Mouse (Mus musculus) left cerebral cortex, adult 9 months (tissue): Measurements from ENCODE around the gene Smdt1.
"Not testable (repeated sequence)": the region's sequence is repeated elsewhere in the genome, so short reads cannot be mapped to it uniquely, and the experiment has no call there.

Experiments used
- DNase-seq, 2 experiments: peaks; one replicate each; pipeline ENCODE4 v3.0.0; 2022; ENCODE audit warnings: low spot score in 2 of 2

Smdt1 gene

DNA sequence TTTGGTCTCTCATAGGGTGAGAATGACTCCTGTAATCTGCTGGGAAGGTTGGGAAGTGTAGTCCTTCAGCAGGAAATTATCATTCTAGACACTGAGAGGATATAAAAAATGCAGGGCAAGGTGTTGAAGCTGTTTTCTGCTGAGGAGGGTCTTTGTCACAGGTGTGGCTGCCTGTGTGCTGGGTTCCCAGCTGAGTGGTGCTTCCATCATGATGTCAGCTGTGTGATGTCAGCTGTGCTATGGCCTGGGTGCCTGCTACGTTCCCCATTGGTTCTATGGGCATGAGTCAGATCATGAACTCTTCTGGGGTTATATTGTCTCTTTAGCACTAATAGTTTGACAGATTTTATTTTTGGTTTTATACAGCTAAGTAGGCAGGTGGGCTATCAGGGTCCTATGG is 30.1 kb downstream of the Smdt1 start:
- DNase-seq: no peak

DNA sequence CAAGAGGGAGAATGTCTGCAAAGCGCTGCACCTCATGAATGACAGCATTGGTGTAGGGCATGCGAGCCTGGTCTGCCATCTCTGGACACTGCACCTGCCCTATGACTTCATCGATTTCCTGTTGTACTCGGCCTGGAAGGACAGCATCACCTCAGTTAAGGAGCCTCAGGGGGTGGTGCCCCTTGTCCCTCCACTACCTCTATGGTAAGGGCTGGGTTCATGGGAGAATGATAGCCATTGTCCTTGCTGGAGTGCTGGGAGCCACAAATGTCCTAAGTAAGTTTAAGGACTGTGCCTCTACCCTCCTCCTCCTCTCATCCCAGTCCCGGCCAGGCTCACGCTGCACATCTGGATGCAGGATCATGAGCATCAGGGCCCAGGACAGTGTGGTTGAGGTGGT is 33.7 kb downstream of the Smdt1 start:
- DNase-seq: no peak

DNA sequence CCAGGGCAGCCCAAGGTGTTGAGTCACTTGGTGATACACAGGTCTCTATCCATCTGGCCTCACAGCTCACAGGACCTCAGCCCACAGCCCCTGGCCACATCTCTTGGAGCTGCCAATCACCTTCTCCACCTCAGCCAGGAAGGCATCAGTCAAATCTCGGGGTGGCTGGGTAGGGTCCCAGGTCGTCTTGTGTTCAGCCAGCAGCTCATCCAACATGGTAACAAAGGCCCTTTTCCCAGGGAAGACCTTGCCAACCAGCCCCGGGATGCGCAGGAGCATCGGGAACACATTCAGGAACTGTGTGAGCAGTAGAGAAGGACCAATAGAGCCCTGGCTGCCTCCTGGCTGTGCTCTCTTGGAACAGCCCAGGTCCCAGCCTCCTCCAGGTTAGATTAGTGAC is 34.2 kb downstream of the Smdt1 start:
- no peak for DNase-seq

DNA sequence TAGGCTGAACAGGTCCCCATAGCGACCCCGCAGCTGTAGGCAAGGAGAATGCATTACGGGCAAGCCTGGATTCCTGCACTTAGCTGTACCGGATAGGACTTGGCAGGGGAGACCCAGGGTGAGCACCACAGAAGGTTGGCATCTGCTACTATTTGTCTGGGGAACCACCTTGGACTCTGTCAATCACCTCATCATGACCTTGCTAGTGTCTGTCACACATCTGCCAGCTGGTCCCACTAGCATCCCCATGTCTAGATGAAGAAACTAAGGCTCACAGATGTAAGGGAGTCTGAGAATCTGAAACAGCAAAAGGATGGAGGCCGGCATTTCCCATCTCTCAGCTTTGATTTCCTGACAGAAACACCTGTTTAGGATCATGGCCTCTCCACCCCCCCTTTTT is 35.7 kb downstream of the Smdt1 start:
- no peak for DNase-seq

DNA sequence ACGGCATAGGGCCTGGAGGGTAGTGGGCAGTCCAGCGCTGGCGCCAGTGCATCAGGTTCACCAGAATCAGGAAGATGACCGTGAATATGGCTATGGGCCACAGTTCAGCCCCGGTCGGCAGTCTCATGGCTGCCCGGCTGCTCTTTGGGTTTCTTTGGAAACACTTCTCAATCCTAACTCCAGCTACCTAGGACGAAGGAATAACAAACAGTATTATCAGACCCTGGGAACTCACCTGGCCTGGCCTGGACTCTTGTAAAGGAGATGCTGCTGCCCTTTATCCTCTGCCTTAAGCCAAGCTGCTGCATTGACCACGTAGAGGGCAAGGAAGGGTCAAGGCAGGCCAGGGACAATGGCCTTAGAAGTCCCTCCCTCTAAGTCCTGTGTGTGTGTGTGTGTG is 37.1 kb downstream of the Smdt1 start:
- DNase-seq: no peak

DNA sequence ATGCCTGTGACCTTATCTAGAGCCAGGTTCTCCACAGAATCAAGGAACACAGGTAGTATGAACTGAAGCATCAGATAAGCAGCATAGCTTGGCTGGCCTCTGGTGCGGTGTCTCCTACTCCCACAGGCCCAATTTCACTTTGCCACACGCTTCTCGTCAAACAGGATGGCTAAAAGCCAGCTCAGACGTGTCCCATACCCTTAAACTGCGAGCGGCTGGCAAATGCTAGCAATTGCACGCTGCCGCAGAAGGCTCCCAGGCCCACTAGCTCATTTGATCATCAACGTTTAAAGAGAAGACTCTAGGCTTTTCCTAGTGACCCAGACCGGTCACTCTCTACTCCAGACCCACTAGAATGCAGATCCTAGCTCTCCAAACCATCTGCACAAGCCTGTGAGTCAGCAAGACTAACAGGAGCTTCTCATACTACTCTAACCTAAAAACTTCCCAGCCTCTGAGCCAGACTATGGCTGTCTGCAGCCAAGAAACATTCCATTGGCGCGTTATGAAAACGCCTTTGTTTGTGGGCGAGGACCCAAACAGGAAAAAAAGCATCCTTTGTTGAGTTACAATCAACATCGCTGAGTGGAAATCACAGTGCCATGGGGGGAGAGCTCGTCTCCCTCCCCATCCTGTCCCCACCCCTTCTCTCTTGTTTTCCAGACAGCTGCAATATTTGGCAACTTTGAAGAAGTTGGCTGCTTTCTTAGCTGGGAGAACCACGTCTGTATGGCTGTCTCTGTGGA is 37.8 kb downstream of the Smdt1 start:
- peak in 1 of 2 experiments; percentile 76 for DNase-seq

DNA sequence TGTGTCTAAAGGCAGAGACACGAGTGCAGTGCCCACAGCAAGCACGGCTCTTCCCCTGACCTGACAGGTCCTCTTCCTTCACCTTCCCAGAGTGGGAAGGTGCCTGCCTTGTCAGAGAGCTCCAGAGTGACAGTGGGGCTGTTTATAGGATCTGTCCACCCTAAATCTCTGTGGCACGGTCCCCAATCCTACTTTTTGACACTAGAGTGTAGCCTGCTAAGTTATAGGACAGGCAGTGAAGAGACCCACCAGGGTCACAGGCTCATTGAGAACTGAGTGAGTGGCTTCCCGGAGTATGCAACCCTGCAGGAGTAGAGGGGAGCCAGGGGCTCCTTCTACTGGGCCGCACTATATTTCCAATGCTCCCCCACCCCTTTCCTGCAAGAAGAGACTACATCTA is 38.9 kb downstream of the Smdt1 start:
- DNase-seq: no peak

DNA sequence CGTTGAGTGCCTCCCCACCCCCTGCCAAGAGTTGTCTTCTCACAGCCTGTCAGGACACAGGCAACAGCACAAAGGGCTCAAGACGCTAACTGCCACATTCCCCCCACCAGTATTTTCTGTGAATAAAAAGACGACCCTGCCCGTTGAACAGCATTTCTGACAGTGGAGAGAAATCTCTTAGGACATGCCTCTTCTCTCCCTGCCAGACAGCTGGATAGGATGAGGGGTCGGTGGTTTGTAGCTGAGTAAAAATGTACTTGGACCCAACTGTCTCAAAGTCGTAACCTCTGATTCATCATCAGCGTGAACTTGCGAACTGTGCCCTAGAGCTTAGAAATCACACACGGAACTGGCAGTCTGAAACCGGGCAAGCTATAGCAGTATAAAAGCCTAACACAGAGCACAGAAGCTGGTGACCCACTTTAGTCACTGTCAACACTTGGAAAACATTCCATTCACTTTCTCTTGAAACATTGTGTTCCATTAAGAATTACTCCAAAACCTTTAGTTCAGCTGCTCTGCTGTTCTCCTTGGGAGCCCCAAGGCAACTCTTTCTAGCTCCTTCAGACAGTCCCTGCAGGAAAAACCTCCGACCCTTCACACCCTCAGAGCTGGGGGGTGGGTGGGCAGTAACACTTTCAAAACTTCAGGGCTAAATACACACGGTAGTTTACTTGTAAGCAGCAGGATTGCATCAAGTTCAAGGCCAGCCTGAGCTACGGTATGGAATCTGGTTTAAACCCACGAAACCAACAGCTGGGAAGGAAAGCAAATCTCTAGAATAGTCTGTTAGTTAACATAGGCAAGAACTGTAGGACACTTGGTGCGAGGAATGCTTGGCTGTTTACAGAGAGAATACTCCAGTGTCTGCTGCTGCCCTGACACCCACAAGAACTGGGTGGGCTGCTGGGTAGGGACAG is 39.8 kb downstream of the Smdt1 start:
- no peak for DNase-seq

DNA sequence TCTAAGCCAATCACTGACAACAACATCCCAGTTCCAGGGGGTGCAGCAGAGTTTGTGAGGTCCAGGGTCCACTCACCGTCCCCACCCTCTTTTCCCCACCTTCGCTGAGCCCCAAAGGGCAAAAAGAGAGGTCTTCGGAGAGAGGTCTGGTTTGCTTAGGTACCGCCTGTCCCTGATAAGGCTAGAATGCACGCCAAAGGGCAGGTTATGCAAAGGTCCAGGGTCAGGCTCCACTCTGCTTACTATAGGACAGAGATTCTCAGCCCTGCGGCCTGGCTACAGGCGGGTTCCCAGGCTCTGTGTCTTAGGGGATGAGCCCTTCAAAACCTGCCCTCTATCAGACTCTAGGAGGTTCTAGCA is 40.7 kb downstream of the Smdt1 start:
- DNase-seq: no peak

DNA sequence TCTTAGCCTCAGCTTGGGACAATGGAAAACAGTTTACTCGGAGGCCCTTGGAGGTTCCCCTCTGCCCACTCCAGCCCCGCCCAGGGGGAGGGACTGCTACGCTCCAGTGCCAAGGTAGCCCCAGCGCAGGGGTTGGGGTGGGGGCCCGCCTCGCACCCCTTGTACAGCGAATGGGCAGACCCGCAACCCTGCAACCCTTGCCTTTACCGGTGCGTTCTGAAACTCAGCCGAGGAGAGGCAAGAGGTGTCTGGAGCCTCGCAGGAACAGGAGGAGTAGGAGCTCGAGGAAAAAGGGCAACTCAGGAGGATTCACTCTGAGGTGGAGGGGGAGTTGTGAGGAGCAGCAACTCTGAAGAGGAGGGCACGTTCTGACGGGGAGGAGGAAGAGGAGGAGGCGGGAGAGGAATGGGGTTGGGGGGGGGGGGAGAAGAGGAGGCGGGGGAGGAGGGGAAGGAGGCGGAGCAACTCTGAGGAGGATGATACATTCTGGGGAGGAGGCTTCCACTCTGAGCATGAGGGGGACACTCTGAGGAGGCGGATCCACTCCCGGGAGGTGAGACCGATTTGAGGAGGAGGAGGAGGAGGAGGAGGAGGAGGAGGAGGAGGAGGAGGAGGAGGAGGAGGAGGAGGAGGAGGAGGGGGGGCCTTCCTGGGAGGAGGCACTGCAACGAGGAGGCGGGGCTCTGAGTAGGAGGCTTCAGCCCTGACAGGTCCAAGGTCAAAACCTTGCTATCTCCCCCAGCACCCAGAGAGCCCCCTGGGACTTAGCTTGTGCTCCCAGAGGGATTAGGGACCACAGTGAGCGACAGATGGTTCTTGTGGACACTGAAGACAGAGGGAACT is 41.3 kb downstream of the Smdt1 start, which contains the start of gene Cyp2d22:
Gene Cyp2d22 (minus strand): TSS at position 390 of the 843 bp plus-strand sequence.
- peak in 1 of 2 experiments; percentile 22 for DNase-seq

DNA sequence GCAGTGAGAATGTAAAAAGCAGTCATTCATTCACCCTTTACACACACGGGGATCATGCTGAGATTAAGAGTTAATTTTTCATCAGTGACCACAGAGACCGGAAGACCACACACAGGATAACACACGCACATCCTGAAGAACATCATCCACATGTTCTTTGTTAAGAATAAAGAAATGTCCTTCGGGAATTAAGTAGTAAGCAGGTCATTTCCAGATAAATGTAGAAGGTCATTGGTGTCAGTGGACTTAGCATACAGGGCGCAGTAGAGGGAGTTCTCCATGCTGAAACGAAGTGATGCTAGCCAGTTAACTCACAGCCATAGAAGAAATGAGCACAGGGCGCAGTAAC is 41.9 kb downstream of the Smdt1 start:
- DNase-seq: no peak

DNA sequence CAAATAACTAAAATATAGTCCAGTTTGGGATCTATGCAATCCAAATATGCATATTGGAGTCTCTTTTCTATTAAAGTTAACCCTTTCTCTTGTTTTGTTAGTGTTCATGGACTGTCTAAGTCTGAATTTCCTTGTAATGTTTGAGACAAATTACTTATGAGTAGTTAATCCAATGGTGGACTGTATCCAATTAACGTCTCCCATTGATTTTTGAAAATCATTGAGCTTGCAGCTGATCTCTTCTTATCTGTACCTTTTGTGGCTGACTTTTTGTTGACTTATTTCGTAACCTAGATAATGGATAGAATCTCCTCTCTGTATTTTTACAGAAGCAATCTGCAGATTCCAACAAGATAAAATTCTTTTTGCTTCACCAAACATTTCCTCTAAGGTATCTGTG is 43.7 kb downstream of the Smdt1 start:
- DNase-seq: no peak

DNA sequence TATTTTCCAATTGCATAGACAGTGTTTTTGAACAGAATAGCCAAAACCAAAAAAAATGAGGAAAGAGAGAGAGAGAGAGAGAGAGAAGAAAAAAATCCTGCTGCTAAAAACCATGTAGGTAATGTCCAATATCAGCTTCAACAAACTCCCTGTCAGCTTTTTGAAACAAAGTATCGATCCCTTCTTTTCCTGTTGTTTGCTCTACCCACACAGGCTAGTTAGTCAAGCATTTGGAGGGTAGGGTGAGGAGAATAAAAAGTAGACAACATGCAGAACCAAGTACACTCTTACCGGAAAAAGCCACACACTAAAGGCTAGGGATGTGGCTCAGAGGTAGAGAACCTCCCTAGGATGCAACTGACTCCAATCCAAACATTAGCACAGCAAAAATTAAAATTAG is 47.0 kb downstream of the Smdt1 start:
- DNase-seq: no peak

DNA sequence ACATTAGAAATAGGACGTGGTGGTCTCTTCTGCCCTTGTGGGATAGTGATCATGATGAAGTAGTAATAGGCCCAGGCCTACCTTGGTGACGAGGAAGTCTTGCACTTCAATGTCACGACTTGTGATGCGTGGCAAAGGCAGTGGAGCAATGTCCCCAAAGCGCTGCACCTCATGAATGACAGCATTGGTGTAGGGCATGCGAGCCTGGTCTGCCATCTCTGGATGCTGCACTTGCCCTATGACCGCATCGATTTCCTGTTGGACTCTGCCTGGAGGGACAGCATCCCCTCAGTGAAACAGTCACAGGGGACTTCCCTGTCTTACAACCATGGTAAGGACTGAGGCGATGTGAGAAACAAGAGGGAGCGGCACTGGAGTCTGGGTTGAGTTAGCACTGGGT is 51.2 kb downstream of the Smdt1 start:
- DNase-seq: not testable (repeated sequence)

DNA sequence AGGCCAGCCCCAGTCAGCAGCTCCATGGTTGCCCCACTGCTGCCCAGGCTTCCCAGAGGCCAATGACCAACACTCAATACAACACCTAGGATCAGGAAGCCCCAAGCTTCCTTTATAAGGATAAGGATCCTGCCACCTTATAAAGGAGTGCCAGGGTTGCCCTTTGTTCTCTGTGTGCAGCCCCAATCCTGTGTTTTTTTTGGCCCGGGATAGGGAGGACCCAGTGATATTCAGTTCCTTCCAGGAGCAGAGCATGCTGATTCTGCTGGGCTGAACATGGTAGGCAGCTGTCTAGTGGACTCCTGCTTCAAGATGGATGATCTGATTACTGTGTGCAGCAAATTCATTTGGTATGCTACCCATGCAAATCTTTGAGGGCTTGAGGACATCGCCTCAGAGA is 55.2 kb downstream of the Smdt1 start, which contains the start of gene Cyp2d11:
Gene Cyp2d11 (minus strand): TSS at position 101 of the 400 bp plus-strand sequence.
- DNase-seq: not testable (repeated sequence)

DNA sequence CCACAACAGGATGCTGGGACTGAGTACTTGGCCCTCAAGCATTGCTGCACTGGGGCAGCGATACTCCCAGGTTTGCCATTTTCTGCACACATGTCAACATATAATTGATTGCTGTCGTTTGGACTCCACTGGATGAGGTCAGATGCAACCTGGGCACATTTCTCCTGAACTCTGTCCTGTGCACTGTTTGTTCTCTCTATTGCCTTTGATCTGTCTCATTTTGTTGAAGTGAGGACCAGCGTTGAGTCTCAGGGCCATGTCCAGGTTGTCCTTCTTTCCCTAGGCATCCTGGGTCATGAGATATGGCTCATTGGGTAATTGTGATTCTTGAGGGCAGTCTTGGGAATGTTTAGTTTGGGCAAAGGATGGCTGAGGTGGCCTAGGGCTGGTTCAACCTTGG is 57.2 kb downstream of the Smdt1 start:
- DNase-seq: not testable (repeated sequence)
